Mouse (Mus musculus): ENCODE results near the gene Nfkb1. TPM values are rescaled to one million over a fixed set of nuclear protein-coding genes. Genes with fewer than 3 reads are reported as not detected.

Gene Nfkb1
- polyA plus RNA-seq, 2 experiments = 26.9 to 55.4 TPM

GRCm38 (mm10) chr3:135582246-135582645 is 109.1 kb downstream of the Nfkb1 start:
- no peak overlapping the region for H3K27ac ChIP-seq (replicated peaks; ENCODE audit: low read depth, low read length)
- no peak for TF ChIP-seq POLR2A (IDR thresholded peaks at IDR 0.05; ENCODE audit: borderline replicate concordance, extremely low read depth, insufficient read depth, insufficient read length)
- peaks cover 28% of the 10 kb centered on the region for H3K36me3 ChIP-seq (ENCODE audit: control insufficient read depth, insufficient read depth, low read length)
- H3K4me2 ChIP-seq (replicated peaks; ENCODE audit: low read depth, low read length, severe bottlenecking) = no peak overlapping the region
- ATAC-seq (ENCODE audit: low FRiP score, low read depth) (no peak), DNase-seq (ENCODE audit: low spot score) (no peak)
- no peaks in the 10 kb centered on the region for H3K9me3 ChIP-seq (ENCODE audit: control insufficient read depth, low read length)
- peaks cover 21% of the 10 kb centered on the region for H3K4me1 ChIP-seq (ENCODE audit: control insufficient read depth, insufficient read depth, low read length)
- 89% methylated on average over 7 of the region's 7 CpGs for WGBS
- H3K9ac ChIP-seq (ENCODE audit: low read depth, low read length, severe bottlenecking) = no peak overlapping the region
- no peaks in the 10 kb centered on the region for H3K27me3 ChIP-seq (ENCODE audit: control insufficient read depth, insufficient read depth, low read length)
- H3K4me3 ChIP-seq (replicated peaks; ENCODE audit: low read length) = no peak overlapping the region

GRCm38 (mm10) chr3:135581606-135582117 is 109.7 kb downstream of the Nfkb1 start:
- peak; percentile 51 for DNase-seq (ENCODE audit: low spot score)
- no peak for TF ChIP-seq POLR2A (IDR thresholded peaks at IDR 0.05; ENCODE audit: borderline replicate concordance, extremely low read depth, insufficient read depth, insufficient read length)

GRCm38 (mm10) chr3:135580439-135581275 is 110.7 kb downstream of the Nfkb1 start:
- Histone ChIP-seq H3K36me3 (ENCODE audit: control insufficient read depth, insufficient read depth, low read length) (peaks cover 16% of the 10 kb centered on the region), H3K9me3 (ENCODE audit: control insufficient read depth, low read length) (no peaks in the 10 kb centered on the region), H3K4me1 (ENCODE audit: control insufficient read depth, insufficient read depth, low read length) (peaks cover 21% of the 10 kb centered on the region), H3K27ac (replicated peaks; ENCODE audit: low read depth, low read length) (no peak overlapping the region), H3K27me3 (ENCODE audit: control insufficient read depth, insufficient read depth, low read length) (no peaks in the 10 kb centered on the region), H3K4me3 (replicated peaks; ENCODE audit: low read length) (no peak overlapping the region), H3K4me2 (replicated peaks; ENCODE audit: low read depth, low read length, severe bottlenecking) (no peak overlapping the region), H3K9ac (ENCODE audit: low read depth, low read length, severe bottlenecking) (no peak overlapping the region)
- WGBS = 55% methylated on average over 21 of the region's 21 CpGs
- ATAC-seq (ENCODE audit: low FRiP score, low read depth) = peak; percentile 48; the same call in 1 of the 2 replicates
- DNase-seq (ENCODE audit: low spot score) = peak; percentile 43
- no peak for TF ChIP-seq POLR2A (IDR thresholded peaks at IDR 0.05; ENCODE audit: borderline replicate concordance, extremely low read depth, insufficient read depth, insufficient read length)

More at GRCm38 (mm10) chr3:135581606-135582117, 109.7 kb downstream of the Nfkb1 start:
- Histone ChIP-seq H3K4me3 (replicated peaks; ENCODE audit: low read length) (no peak overlapping the region), H3K27ac (replicated peaks; ENCODE audit: low read depth, low read length) (0 out of 2 replicates have a peak overlapping the region, but pooled peaks have one; percentile 20), H3K4me1 (ENCODE audit: control insufficient read depth, insufficient read depth, low read length) (peaks cover 21% of the 10 kb centered on the region), H3K4me2 (replicated peaks; ENCODE audit: low read depth, low read length, severe bottlenecking) (no peak overlapping the region), H3K9me3 (ENCODE audit: control insufficient read depth, low read length) (no peaks in the 10 kb centered on the region), H3K36me3 (ENCODE audit: control insufficient read depth, insufficient read depth, low read length) (peaks cover 23% of the 10 kb centered on the region), H3K27me3 (ENCODE audit: control insufficient read depth, insufficient read depth, low read length) (no peaks in the 10 kb centered on the region), H3K9ac (ENCODE audit: low read depth, low read length, severe bottlenecking) (no peak overlapping the region)
- ATAC-seq (ENCODE audit: low FRiP score, low read depth) = peak; percentile 64
- WGBS = 24% methylated on average over 10 of the region's 10 CpGs

- H3K4me1 ChIP-seq (ENCODE audit: control insufficient read depth, insufficient read depth, low read length) = peaks cover 21% of the 10 kb centered on the region
- no peak for DNase-seq (ENCODE audit: low spot score)
- 29% methylated on average over 4 of the region's 4 CpGs for WGBS
- H3K36me3 ChIP-seq (ENCODE audit: control insufficient read depth, insufficient read depth, low read length) = peaks cover 3% of the 10 kb centered on the region
- no peak overlapping the region for H3K27ac ChIP-seq (replicated peaks; ENCODE audit: low read depth, low read length)
- H3K4me3 ChIP-seq (replicated peaks; ENCODE audit: low read length) = no peak overlapping the region
- no peaks in the 10 kb centered on the region for H3K9me3 ChIP-seq (ENCODE audit: control insufficient read depth, low read length)
- no peaks in the 10 kb centered on the region for H3K27me3 ChIP-seq (ENCODE audit: control insufficient read depth, insufficient read depth, low read length)
- no peak for TF ChIP-seq POLR2A (IDR thresholded peaks at IDR 0.05; ENCODE audit: borderline replicate concordance, extremely low read depth, insufficient read depth, insufficient read length)
- ATAC-seq (ENCODE audit: low FRiP score, low read depth) = no peak
- H3K4me2 ChIP-seq (replicated peaks; ENCODE audit: low read depth, low read length, severe bottlenecking) = no peak overlapping the region
- no peak overlapping the region for H3K9ac ChIP-seq (ENCODE audit: low read depth, low read length, severe bottlenecking)
Measured at GRCm38 (mm10) chr3:135579179-135579578, 112.2 kb downstream of the Nfkb1 start.

- ATAC-seq (ENCODE audit: low FRiP score, low read depth) (no peak), DNase-seq (ENCODE audit: low spot score) (no peak)
- Histone ChIP-seq H3K4me2 (replicated peaks; ENCODE audit: low read depth, low read length, severe bottlenecking) (no peak overlapping the region), H3K27me3 (ENCODE audit: control insufficient read depth, insufficient read depth, low read length) (no peaks in the 10 kb centered on the region), H3K27ac (replicated peaks; ENCODE audit: low read depth, low read length) (no peak overlapping the region), H3K36me3 (ENCODE audit: control insufficient read depth, insufficient read depth, low read length) (no peaks in the 10 kb centered on the region; the same call in 1 of the 2 replicates), H3K9me3 (ENCODE audit: control insufficient read depth, low read length) (no peaks in the 10 kb centered on the region), H3K9ac (ENCODE audit: low read depth, low read length, severe bottlenecking) (0 out of 2 replicates have a peak overlapping the region, but pooled peaks have one; percentile 28), H3K4me1 (ENCODE audit: control insufficient read depth, insufficient read depth, low read length) (peaks cover 21% of the 10 kb centered on the region), H3K4me3 (replicated peaks; ENCODE audit: low read length) (no peak overlapping the region)
- WGBS = 49% methylated on average over 5 of the region's 5 CpGs
- no peak for TF ChIP-seq POLR2A (IDR thresholded peaks at IDR 0.05; ENCODE audit: borderline replicate concordance, extremely low read depth, insufficient read depth, insufficient read length)
Measured at GRCm38 (mm10) chr3:135578588-135579140, 112.7 kb downstream of the Nfkb1 start.
